Mouse (Mus musculus) thymus, adult 18-20 months (tissue): Measurements from ENCODE around the gene Sgca.
A peak's percentile ranks its signal among the peaks of the same experiment; 100 is the strongest.
"Not testable (repeated sequence)": the region's sequence is repeated elsewhere in the genome, so short reads cannot be mapped to it uniquely, and the experiment has no call there.

Source experiments
- DNase-seq, 2 experiments: peaks; one replicate each; pipeline ENCODE4 v3.0.0; 2022; ENCODE audit warnings: mixed read lengths in 2 of 2

Gene Sgca

DNA sequence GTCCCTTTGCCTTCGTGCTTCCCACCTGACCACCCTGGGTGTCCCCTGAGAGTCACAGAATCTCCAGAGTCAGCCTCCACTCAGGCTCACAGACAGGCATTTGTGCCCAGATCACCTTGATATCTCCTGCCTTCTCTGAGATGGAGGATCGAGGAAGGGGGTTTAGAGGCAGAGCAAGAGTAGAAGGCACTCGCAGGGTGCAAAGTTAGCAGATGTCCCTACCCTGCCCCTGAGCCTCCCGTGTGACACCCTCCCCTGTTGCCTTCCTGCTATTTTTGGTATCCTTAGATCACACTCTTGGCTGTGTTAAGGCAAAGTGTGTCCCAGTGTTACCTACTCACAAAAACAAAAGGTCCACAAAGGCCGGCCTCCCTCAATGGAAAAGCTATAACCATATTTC lies at the start of gene Sgca:
TSS of gene Sgca (minus strand) at position 129 of the 400 bp plus-strand sequence.
- DNase-seq: no peak

DNA sequence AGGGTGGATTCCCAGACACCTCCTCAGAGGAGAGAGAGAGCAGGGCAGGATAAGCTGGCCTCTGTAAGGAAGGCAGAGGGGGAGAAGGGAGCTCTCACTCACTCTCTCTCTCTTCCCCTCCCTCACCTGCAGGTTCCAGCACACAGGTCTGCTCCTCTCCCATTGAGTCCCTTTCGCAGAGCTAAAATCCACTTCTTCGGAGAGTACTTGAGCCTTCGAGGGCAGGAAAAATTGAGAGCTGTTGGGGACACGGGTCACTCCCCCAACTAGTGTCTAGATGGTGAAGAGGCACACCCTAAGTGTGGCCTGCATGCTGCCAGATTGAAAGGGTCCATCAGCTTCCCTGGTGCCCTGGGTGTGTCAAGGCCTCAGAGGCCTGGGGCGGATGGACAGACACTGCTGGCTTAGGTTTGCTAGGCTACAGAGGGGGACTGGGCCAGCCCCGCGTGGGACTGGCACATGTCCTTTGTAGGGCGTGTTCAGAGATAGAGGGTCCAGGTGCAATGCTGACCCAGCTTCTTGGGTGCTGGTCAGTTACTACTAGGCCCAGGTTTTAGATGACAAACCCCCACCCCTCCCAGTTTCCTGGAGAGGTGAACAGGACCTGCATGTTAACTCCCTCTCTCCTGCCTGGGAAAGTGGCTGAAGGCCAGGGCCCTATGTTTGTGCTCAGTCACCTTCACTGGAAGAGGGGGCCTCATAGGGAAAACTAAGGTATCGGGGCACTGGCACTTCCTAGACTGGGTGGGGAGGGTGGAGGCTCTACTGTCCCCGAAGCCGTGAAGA lies 49.3 kb upstream of the Sgca start:
- DNase-seq: no peak

DNA sequence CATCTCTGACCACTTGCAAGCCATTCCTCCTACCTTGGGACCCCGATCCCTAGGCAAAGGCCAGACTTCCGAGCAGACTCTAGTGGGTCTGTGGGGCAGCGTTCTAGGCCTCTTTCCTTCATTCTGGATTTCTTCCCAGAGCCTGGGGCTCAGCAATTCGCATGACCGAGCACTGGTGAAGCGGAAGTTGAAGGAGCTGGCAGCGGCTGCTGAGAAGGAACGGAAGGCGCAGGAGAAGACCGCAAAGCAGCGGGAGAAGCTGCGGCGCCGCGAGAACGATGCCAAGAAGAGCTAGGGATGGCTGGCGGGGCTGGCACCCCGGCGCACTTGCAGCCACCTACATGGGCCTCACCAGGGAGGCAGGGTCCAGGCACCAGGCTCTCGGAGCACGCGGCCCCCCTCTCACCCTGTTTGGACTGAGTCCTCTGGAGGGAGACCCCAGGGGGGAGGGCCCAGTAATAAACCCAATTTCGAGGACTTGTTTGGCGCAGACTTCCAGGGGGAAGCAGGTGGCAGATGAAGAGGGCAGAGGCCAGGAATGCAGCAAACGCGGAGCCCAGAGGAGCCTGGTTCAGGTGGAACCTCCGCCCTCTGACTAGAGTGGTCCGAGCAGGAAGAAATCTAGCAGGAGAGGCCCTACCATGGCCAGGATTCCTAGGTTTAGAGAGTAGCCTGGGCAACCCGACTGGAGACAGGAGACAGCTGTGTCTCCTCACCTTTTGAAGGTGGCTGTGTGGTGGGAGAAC lies 48.5 kb upstream of the Sgca start:
- DNase-seq: no peak

DNA sequence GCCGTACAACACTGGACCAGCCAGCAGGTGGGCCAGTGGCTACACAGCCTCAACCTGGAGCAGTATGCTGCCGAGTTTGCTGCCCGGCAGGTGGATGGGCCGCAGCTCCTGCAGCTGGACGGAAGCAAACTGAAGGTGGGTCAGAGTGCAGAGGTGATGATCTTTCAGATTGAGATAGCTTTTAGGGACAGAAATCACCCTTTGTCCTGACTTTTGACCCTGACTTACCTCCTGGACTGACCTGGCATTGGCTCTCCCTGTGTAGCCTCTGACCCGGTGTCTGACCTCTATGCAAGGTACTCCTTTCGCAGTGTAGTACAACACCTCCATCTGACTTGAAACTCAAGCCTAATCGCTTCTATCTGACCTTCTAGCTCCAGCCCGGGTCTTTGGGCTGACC lies 47.4 kb upstream of the Sgca start:
- no peak for DNase-seq

DNA sequence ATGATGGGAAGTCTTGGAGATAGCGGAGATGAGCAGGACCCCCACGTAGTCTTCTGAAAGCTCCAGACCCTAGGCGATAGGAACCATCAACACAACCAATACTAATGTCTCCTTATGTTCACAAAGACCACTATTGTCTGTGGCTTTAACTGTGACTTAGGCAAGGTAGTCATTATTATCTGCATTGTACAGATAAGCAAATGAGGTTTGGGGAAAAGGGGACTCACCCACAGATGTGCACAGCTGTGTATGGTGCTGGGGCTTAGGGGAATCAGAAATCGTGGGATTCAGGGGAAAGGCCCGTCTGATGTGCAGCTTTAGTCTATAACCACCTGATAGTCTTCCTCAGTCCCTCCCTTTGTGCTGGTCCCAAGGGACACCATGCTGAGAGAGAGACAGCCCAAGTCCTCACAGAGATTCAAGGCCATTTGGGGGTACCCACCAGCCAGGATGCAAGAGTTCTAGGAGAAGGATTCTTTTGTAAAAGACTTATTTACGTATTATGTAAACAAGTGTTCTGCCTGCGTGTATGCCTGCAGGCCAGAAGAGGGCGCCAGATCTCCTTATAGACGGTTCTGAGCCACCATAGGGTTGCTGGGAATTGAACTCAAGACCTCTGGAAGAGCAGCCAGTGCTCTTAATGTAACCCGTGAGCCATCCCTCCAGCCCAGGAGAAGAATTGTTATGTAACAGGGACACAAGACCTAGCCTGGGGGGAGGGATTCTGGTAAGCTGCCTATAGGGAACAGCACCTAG lies 46.3 kb upstream of the Sgca start:
- no peak for DNase-seq

DNA sequence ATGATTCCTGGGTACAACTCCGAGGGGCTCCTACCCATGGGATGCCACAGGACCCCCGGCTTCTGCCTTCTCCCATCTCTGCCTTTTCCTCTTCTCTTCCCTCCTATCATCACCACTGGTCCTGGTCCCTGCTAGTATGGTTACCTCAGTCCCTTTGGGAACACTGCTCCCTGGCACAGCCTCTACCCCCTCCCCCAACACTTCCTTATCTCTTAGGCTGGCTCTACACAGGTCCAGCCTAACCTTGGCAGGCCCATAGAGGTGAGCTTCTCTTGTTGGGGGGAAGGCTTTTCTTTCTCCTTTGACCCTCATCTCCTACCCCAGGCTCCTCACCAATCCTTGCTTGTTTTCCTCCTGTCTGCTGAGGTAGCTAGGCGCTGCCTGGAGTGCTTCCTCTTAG lies 39.4 kb upstream of the Sgca start:
- DNase-seq: no peak

DNA sequence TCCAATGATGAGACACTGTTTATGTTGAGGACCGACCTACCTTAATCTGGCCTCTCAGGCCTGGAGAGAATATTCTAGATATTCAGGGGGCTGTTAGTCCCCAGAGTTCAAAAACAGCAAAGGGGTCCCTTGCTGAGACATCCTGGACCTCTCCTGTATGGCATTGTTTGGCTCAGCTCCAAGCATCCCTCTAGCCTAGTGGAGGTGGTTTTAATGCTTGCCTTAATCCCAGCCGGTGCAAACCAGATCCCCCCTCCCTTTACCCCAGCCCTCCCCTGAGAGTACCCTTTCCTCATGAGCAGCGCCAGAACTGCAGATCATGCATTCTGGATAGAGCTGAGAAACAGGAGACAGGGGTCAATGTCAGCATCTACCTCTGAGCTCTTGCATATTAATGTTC lies 36.4 kb upstream of the Sgca start:
- DNase-seq: no peak

DNA sequence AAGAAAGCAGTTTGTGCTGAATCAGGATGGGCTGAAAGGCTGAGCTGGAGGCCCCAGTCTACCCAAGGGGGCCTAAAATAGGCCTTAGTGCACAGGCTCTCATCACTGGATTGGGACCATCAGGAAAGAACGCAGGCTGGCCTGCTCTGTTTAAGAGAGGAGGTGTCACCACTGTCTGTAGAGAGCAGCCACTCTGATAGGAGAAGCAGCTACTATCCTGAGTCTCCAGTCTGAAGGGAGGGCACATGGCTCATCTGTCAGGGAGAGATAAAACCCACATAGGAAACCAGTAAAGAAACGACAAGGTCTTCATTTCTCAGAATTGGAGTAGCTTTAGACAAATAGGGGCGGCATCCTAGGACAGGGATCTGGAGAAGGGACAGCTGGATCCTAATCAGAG lies 35.9 kb upstream of the Sgca start:
- no peak for DNase-seq

DNA sequence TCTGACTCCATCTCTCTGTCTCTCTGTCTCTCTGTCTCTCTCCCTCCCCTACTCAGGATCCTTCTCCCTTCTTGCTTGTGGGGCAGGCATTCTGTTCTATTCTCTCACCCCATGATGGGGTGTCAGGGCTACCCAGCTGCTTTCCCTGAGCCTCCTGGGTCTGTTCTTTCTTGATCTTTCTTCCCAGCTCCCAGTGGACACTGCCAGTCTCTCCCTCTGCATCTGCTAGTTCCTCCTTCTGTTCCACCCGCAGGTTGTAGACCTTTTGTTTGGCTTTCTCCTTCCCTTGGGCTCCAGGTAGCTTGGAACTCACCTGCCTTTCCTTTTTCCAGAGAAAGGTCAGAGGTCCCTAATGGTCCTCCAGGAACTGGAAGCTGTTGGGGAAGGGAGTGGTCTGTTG lies 35.3 kb upstream of the Sgca start:
- DNase-seq: no peak

DNA sequence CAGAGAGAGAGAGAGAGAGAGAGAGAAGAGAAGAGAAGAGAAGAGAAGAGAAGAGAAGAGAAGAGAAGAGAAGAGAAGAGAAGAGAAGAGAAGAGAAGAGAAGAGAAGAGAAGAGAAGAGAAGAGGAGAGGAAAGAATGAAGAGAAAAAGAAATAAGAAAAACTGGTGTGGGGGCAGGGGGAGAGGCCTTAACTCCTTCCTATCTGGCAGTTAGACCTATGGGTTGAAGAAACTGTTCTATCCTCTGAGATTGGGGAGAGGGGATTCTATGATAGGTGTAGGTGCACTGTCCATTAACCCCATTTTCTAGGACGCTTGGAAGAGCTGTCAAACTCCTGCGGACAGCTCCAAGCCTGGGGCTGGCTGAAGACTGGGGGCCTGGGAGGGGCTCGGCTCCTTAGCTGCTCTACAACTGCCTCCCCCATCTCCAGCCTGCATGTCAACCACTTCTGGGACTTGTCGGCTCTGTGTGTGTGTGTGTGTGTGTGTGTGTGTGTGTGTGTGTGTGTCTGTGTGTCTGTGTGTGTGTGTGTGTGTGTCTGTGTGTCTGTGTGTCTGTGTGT lies 34.8 kb upstream of the Sgca start:
- DNase-seq: not testable (repeated sequence)

DNA sequence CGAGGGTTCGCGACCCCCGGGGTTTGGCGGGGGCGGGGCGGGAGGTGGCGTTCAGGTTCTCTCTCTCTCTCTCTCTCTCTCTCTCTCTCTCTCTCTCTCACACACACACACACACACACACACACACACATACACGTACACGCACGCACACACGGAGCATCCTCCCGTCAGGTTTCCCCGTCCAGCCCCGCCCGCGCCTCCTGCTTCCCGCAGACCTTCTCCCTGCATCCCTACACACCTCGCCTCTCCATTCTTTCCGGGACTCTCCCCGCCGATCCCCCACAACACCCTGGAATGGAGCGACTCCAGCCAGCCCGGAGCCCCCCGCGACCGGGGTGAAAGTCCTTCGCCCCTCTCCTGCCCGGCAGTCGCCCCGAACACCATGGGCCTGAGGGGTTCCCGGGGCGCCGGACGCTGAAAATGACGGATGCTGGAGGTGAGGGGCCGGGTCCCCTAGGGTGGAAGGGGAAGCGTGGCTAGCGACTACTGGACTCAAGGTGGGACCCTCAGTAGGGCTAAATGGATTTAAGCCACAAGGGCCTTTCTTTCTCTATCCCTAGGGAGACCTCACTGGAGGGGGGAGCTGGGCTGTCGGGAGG lies 34.1 kb upstream of the Sgca start:
- DNase-seq: no peak

DNA sequence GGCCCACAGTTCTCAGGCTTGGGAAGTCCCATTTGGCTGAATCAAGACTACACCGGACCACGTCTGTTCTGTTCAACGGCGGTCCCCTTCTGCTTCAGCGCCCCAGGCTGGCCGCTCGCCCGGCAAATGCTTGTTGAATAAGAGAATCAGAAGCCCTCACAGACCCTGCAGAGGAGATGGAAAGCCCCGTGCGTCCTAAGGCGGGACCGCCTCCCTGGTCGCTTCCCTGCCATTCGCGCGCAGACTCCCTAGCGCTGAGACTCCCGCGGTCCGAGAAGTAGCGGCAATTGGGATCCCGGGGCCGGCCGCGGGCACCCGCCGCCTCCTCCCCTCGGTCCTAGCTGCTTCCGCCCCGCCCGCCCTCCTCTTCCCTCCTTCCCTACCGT lies 33.5 kb upstream of the Sgca start, which contains the start of gene Samd14:
TSS of gene Samd14 (plus strand) at position 251 of the 386 bp plus-strand sequence.
- no peak for DNase-seq

DNA sequence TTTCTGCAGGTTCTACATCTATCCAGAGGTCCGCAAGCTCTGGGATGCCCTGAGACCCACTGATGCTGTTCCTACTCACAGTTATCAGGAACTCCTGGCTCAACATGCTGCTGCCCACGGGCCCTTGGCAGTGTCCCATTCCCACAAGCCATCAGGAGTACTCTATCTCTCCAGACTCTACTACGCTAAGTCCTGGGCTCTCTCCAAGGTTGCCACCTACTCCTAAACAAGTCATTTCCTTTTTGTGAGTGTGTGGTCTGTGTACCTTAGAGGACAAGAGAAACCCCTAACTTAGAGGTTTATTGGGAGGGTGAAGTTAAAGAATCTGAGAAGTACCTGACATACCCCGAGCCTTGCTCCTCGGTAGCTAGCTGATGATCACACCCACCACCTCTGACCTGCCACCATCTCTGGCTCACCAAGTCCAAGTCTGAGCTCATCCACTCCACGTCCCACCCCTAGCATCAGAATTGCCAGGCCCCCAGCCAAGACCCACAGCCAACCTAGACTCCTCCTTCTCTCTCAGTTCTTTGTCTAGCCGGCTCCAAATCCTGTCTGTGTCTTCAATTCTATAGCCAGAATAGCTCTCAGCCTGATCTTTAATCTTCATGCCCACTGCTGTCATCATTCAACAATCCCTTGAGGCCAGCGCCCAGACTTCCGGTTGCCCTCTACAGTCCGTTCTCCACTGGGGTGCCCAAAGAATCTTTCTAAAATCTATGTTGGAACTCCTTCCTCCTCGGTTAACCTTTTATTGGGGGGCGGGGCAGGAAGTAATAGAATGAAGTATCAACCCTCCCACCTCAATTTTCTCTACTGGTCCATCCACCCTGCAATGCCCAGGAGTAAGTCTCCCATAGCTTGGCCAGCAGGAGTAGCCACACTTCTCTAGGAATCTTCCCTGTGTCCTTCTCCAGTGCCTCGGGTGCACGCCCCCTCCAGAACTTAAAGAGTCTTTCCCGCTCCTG lies 32.8 kb upstream of the Sgca start:
- DNase-seq: no peak

DNA sequence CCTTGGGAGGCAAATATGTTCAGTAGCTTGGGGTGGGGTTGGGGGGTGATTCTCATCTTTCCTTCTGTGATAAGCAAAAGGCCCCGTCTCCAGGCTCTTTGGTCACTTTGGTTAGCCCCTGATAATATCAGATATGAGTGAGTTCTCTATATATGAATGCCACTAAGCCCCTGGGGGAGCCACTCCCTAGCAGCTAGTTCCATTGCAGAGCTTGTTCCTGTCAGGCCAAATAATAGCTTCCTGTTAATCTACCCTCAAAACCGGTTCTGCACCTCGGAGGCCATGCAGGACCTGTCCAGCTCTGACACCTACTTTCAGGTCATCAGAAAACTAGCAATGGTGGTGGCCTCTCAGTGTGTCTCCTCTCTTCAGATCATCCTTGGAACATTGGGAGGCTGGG lies 31.3 kb upstream of the Sgca start:
- no peak for DNase-seq

DNA sequence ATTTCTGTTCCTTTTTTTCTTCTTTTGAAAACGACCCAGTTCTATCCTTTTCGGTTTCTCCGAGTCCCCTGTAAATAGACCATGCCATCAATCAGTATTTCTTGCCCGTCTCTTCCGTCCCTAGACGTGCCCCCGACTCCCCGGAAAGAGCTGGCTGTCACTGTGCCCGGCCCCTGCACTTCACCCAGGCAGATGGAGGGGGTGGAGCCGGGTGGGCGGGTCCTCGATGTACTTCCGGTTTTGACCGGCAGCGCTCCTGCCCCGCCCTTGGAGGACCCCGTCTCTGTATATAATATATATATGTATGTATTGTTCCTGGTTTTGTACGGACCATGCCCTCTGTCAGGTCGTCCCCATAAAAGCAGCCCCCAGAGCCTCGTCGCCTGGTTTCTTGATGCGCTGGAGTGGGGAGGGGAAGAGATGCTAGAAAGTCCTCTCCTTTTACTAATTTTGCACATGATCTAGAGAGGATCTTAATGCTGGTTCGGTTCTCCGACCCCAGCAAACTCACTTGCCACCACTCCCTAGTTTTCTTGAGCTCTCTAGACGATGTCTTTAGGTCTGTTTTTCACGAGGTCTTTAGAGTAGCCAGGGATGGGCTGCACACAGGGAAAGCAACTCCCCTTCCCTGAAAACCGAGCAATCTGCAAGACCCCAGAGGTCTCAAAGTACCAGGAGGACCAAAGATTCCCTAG lies 30.5 kb upstream of the Sgca start:
- DNase-seq: peak; percentile 70 to 74

DNA sequence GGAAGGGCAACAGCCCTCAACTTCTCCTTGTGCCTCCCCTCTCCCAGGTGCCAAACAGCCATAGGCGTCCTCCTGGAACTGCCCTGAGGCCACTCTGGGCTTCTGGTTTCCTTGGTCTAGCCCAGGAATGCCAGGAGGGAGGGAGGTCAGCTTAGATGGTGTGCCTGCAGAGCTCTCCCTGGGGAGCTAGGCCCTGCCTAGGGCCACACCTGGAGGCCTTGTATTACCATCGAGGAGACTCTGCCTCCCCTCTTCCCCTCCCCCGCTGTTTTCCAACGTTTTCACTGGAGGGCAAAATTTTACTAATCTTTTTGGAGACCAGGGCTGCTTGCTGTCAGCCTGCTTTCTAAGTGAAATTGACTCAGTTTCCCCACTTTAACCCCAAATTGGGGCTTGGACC lies 29.9 kb upstream of the Sgca start:
- DNase-seq: no peak

DNA sequence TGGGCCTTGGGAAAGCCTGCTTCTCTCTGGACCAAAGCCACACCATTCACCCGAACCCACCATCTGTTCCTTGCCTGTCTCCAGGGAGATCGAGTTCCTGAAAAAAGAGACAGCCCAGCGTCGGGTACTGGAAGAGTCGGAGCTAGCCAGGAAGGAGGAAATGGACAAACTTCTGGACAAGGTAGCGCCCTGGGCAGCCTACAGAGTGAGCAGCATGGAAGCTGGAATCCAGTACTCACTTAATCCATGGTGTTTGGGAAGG lies 28.7 kb upstream of the Sgca start:
- DNase-seq: no peak

DNA sequence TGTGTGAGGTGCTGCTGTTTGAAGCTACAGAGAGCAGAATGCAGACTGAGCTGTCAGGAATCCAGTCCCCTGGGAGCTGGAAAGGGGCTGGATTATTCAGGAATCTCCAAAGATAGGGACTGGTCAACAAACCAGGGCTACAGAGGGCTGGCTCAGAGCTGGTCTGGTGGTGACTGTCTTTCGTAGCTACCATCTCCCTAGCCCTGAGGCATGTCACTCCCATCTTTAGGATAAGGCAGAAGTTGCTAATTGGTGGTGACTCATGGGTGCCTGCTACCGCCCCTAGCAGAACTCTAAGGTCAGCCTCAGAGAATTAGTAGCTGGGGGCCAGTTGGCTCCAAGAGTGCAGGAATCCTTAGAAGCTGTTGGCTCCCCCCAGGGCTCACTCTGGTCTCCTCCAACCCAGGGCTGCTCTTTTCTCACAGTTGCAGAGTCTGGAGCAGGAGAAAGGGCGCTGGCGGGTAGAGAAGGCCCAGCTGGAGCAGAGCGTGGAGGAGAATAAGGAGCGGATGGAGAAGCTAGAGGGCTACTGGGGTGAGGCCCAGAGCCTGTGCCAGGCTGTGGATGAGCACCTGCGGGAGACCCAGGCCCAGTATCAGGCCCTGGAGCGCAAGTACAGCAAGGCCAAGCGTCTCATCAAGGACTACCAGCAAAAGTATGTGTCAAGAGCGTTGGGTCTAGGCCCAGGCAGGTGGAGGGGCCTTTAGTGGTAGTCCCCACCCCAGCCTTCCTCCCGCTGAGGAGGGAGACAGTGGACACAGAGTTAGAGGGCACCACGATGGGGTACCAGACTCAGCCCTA lies 28.2 kb upstream of the Sgca start:
- DNase-seq: no peak

DNA sequence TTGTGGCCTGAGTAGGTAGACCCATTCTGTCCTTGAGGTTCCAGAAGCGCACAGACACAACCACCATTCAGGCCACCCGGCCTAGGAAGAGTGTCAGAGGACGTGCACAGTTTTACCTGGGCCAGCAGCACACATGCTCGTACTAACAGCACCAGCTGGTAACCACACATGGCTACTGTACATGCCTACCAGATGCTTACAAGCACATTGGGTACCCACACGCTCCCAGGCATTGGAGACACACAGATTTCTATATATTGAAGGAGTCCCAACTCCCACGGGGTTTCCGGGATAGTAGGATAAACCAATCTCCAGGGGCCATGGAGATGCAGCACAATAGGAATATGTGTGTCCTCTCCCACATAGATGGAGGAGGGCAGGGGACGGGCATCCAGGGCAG lies 26.6 kb upstream of the Sgca start:
- no peak for DNase-seq

DNA sequence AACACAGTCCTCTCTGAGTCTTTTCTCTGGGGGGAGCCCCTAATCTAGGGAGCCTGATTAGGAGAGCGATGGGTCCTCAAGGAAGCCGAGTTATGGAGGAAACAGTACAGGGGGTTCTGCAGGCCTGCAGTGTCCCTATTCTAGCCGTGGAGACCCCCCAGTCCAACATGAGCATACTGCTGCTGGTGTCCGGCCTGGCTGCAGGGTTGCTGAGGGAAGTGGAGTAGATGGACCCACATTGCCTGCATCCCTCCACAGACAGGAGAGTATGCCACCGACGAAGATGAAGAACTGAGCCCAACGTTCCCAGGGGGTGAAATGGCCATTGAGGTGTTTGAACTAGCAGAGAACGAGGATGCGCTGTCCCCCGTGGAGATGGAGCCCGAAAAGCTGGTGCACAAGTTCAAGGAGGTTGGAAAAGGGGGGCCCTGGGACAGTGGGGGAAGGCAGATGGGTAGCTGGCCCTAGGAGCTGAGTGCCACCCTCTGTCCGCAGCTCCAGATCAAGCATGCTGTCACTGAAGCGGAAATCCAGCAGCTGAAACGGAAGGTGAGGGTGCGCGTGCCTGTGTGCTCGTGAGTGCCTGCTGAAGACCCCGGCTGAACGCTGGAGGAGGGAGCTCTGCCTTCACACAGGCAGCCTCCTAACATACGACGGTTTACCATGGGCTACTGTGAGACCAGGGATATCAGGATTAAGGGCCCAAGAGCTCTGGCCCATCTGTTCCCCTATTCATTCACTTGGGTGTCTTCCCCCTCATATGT lies 25.6 kb upstream of the Sgca start:
- no peak for DNase-seq
